Mouse (Mus musculus): Measurements from ENCODE around the gene Nab2.

DNA sequence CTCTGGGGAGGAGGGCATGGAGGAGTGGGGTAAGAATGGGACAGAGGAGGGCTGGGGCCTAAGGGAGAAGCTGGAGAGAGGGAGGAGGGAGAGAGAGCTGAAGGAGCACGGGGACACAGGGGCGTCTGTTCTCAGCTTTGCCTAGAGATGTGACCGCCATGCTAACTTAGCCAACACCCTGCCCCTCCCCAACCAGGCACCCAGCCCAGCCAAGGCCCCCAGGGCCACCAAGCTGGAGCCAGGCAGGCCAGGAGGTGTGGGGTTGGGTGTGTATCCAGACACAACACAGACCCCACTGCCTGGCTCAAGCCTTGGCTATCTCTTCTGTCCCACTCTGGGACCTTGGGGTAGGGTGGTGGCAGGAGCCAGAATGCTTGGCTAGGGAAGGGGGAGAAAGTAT, 52.8 kb downstream of the Nab2 start:
- TF ChIP-seq POLR2A (IDR thresholded peaks at IDR 0.05; ENCODE audit: borderline replicate concordance, insufficient read depth, low read length), result no peak
- no peak for TF ChIP-seq CTCF (IDR thresholded peaks at IDR 0.05; ENCODE audit: borderline replicate concordance, insufficient read depth, low read depth, low read length)
